Mouse (Mus musculus) kidney, adult 9 months (tissue): Measurements from ENCODE around the gene Olfr725.

ENCODE experiments used
- DNase-seq: peaks from one replicate; pipeline ENCODE4 v3.0.0; 2022

The Olfr725 gene

GRCm38 (mm10) chr14:50040275-50040674 lies at the start of gene Olfr725:
TSS of gene Olfr725 (minus strand) at chr14:50040375.
- no peak for DNase-seq

GRCm38 (mm10) chr14:50062733-50063104 lies 22.5 kb upstream of the Olfr725 start:
- no peak for DNase-seq

GRCm38 (mm10) chr14:50061955-50062732 lies 22.0 kb upstream of the Olfr725 start:
- DNase-seq = peak; percentile 66

GRCm38 (mm10) chr14:50061590-50061954 lies 21.4 kb upstream of the Olfr725 start:
- no peak for DNase-seq

GRCm38 (mm10) chr14:50061179-50061578 lies 21.0 kb upstream of the Olfr725 start:
- DNase-seq = no peak

- DNase-seq = no peak
Observed at GRCm38 (mm10) chr14:50032041-50032440, 8.1 kb downstream of the Olfr725 start.

GRCm38 (mm10) chr14:50031356-50031755 lies 8.8 kb downstream of the Olfr725 start:
- no peak for DNase-seq

- no peak for DNase-seq
Observed at GRCm38 (mm10) chr14:50026371-50026770, 13.8 kb downstream of the Olfr725 start.
